13 mouse cellular contexts compared by ENCODE assay signal in genomic region chr6:88981544-88981943, GRCm38 (mm10).
A peak's percentile ranks its signal among the peaks of the same experiment; 100 is the strongest.
DNase-seq lines count a peak whose midpoint lies in the region; ATAC-seq and TF ChIP-seq lines count a peak whose summit lies in the region.
"Had no signal": no experiment of that assay in that cellular context is flagged by ENCODE, and none has a peak within 500 bp of the region (broad histone marks: within the 10 kb centered on the region; RNA-seq: fewer than 3 reads in every experiment).

No protein-coding gene starts in this region.

- H3K36me3 ChIP-seq in forebrain, postnatal 0 days (ENCODE audit: insufficient read depth), result no peaks in the 10 kb centered on the region
- H3K36me3 ChIP-seq in midbrain, embryonic 10.5 days, result no peaks in the 10 kb centered on the region

- ATAC-seq in forebrain, postnatal 0 days, result 0 out of 2 replicates have a peak, but pooled peaks have one; percentile 23
- ATAC-seq in megakaryocyte-erythroid progenitor cell, adult 5-6 weeks (replicated peaks; ENCODE audit: low FRiP score, low TSS enrichment, poor library complexity, severe bottlenecking), result no peak

- no peak overlapping the region for H3K4me2 ChIP-seq in forebrain, postnatal 0 days (ENCODE audit: low read depth)

- no peaks in the 10 kb centered on the region for H3K9me3 ChIP-seq in forebrain, postnatal 0 days (ENCODE audit: low read length)
- no peaks in the 10 kb centered on the region for H3K9me3 ChIP-seq in midbrain, embryonic 10.5 days (replicated peaks)

- no peak overlapping the region for H3K4me3 ChIP-seq in forebrain, postnatal 0 days (ENCODE audit: low read depth, low read length)
- no peak overlapping the region for H3K4me3 ChIP-seq in midbrain, embryonic 10.5 days

- H3K9ac ChIP-seq in forebrain, postnatal 0 days, result no peak overlapping the region

- H3K27me3 ChIP-seq in forebrain, postnatal 0 days (ENCODE audit: insufficient read depth, low read length), result no peaks in the 10 kb centered on the region
- peaks cover 31% of the 10 kb centered on the region for H3K27me3 ChIP-seq in midbrain, embryonic 10.5 days (ENCODE audit: low read depth, poor library complexity, severe bottlenecking)

- 4% methylated on average over 7 of the region's 7 CpGs for WGBS in forebrain, postnatal 0 days
- WGBS in midbrain, embryonic 10.5 days, result 3% methylated on average over 7 of the region's 7 CpGs

- no peak overlapping the region for H3K27ac ChIP-seq in forebrain, postnatal 0 days (ENCODE audit: low read depth, low read length)
- H3K27ac ChIP-seq in midbrain, embryonic 10.5 days (replicated peaks), result peak overlapping the region; percentile 86

- peaks cover 21% of the 10 kb centered on the region for H3K4me1 ChIP-seq in forebrain, postnatal 0 days (ENCODE audit: insufficient read depth)
- peaks cover 80% of the 10 kb centered on the region for H3K4me1 ChIP-seq in midbrain, embryonic 10.5 days

- no peak for TF ChIP-seq CTCF in forebrain, postnatal 0 days (IDR thresholded peaks at IDR 0.05; ENCODE audit: low read depth)

- DNase-seq in right cerebral cortex, postnatal 4 days, result peak; percentile 29
- DNase-seq in right cerebral cortex, postnatal 25 days, result no peak
- peak; percentile 62 for DNase-seq in forebrain, postnatal 0 days
- peak; percentile 68 for DNase-seq in midbrain, embryonic 10.5 days (ENCODE audit: low spot score)
- peak; percentile 56 for DNase-seq in retina, embryonic 14.5 days (ENCODE audit: low spot score)
- no peak for DNase-seq in c-Kit-positive CD71-positive TER-119-positive erythroid progenitor cells, embryonic 14.5 days (ENCODE audit: low spot score)
- DNase-seq in frontal cortex, adult 2 months (ENCODE audit: extremely low spot score in 1 of 2, low spot score in 1 of 2), result no peak
- DNase-seq: gastrocnemius, postnatal 14 days; heart, postnatal 10 days; kidney, postnatal 10 days; spleen, adult 18-20 months; thymus, postnatal 25 days had no signal

Comparison
In these comparisons a context has a peak if more than half of its experiments do, and no peak if none do; other contexts are left out.
1. DNase-seq: peak in right cerebral cortex, postnatal 4 days (single experiment), forebrain, postnatal 0 days (single experiment), midbrain, embryonic 10.5 days (single experiment) and retina, embryonic 14.5 days (single experiment); none in right cerebral cortex, postnatal 25 days (single experiment), c-Kit-positive CD71-positive TER-119-positive erythroid progenitor cells, embryonic 14.5 days (single experiment) and frontal cortex, adult 2 months (0 of 2).